Mouse (Mus musculus) limb, embryonic 10.5 days (tissue): ENCODE data around the gene Ank3. TPM values are rescaled to one million over a fixed set of nuclear protein-coding genes. Genes with fewer than 3 reads are reported as not detected.

Experiments used
- DNase-seq: peaks from one replicate; pipeline ENCODE4 v3.0.0-alpha.2; 2017; ENCODE audit warnings: low spot score
- H3K27ac ChIP-seq: fragments of 300-500 bp; sonication (generic); 2 replicates; pipeline ENCODE4 v1.5.1; 2016; ENCODE audit warnings: mild to moderate bottlenecking
- H3K27me3 ChIP-seq: fragments of 300-500 bp; sonication (generic); 2 replicates; pipeline ENCODE4 v1.6.1; 2016; ENCODE audit warnings: low read depth, mild to moderate bottlenecking; ENCODE audit not compliant: poor library complexity, severe bottlenecking
- H3K36me3 ChIP-seq: fragments of 300-500 bp; sonication (generic); 2 replicates; pipeline ENCODE4 v1.6.1; 2016; ENCODE audit warnings: mild to moderate bottlenecking, moderate library complexity
- H3K4me1 ChIP-seq: fragments of 300-500 bp; sonication (generic); 2 replicates; pipeline ENCODE4 v1.6.1; 2016
- H3K4me3 ChIP-seq: fragments of 300-500 bp; sonication (generic); 2 replicates; pipeline ENCODE4 v1.5.1; 2016; ENCODE audit warnings: mild to moderate bottlenecking, moderate library complexity
- H3K9me3 ChIP-seq: fragments of 300-500 bp; sonication (generic); replicated peaks from 2 replicates; pipeline ENCODE4 v1.6.1; 2016; ENCODE audit warnings: mild to moderate bottlenecking
- WGBS: fragments of 180-500 bp; shearing (Covaris S2); methylation state at CpG from one replicate; pipeline ENCODE4 v1.1.7; 2016; 5-methylcytosine and 5-hydroxymethylcytosine counted together
- polyA plus RNA-seq: library from polyadenylated mRNA; unstranded; fragments of >200 nt; fragmentation: Nextera tagmentation; extraction: Ambion mirVana; gene quantifications from 2 replicates; pipeline ENCODE4 v1.2.1, GENCODE M21; 2016

The Ank3 gene
- polyA plus RNA-seq, 1 experiment from 2014 or later = 26.1 TPM

GRCm38 (mm10) chr10:69373796-69374550, 24.6 kb upstream of the Ank3 start:
- peaks cover 4% of the 10 kb centered on the region; the same call in 1 of the 2 replicates for H3K4me1 ChIP-seq
- H3K36me3 ChIP-seq = no peaks in the 10 kb centered on the region
- DNase-seq = no peak
- H3K4me3 ChIP-seq = no peak overlapping the region
- H3K9me3 ChIP-seq = no peaks in the 10 kb centered on the region
- no peaks in the 10 kb centered on the region for H3K27me3 ChIP-seq
- H3K27ac ChIP-seq = no peak overlapping the region
- 69% methylated on average over 10 of the region's 10 CpGs for WGBS

- 51% methylated on average over 7 of the region's 7 CpGs for WGBS
- H3K27me3 ChIP-seq = no peaks in the 10 kb centered on the region
- no peaks in the 10 kb centered on the region for H3K9me3 ChIP-seq
- peaks cover 4% of the 10 kb centered on the region; the same call in 1 of the 2 replicates for H3K4me1 ChIP-seq
- H3K27ac ChIP-seq = no peak overlapping the region
- no peak for DNase-seq
- no peaks in the 10 kb centered on the region for H3K36me3 ChIP-seq
- no peak overlapping the region for H3K4me3 ChIP-seq
These were observed 23.4 kb upstream of the Ank3 start for GRCm38 (mm10) chr10:69375154-69375553.

GRCm38 (mm10) chr10:69383186-69383585, 15.4 kb upstream of the Ank3 start:
- Histone ChIP-seq H3K27ac (no peak overlapping the region), H3K4me3 (no peak overlapping the region), H3K9me3 (no peaks in the 10 kb centered on the region), H3K4me1 (no peaks in the 10 kb centered on the region), H3K27me3 (no peaks in the 10 kb centered on the region), H3K36me3 (no peaks in the 10 kb centered on the region)
- 97% methylated on average over 1 of the region's 1 CpGs for WGBS
- DNase-seq = no peak

GRCm38 (mm10) chr10:69384640-69385039, 13.9 kb upstream of the Ank3 start:
- WGBS = 79% methylated on average over 11 of the region's 11 CpGs
- DNase-seq = no peak
- no peaks in the 10 kb centered on the region for H3K36me3 ChIP-seq
- H3K4me1 ChIP-seq = no peaks in the 10 kb centered on the region
- H3K4me3 ChIP-seq = no peak overlapping the region
- H3K9me3 ChIP-seq = no peaks in the 10 kb centered on the region
- no peaks in the 10 kb centered on the region for H3K27me3 ChIP-seq
- no peak overlapping the region for H3K27ac ChIP-seq

GRCm38 (mm10) chr10:69385136-69385535, 13.4 kb upstream of the Ank3 start:
- H3K36me3 ChIP-seq = no peaks in the 10 kb centered on the region
- H3K4me1 ChIP-seq = no peaks in the 10 kb centered on the region
- no peaks in the 10 kb centered on the region for H3K27me3 ChIP-seq
- H3K27ac ChIP-seq = no peak overlapping the region
- 93% methylated on average over 8 of the region's 8 CpGs for WGBS
- no peaks in the 10 kb centered on the region for H3K9me3 ChIP-seq
- no peak overlapping the region for H3K4me3 ChIP-seq
- no peak for DNase-seq

- WGBS = 74% methylated on average over 8 of the region's 8 CpGs
- Histone ChIP-seq H3K36me3 (no peaks in the 10 kb centered on the region), H3K4me1 (no peaks in the 10 kb centered on the region), H3K27ac (no peak overlapping the region), H3K9me3 (no peaks in the 10 kb centered on the region), H3K4me3 (no peak overlapping the region), H3K27me3 (no peaks in the 10 kb centered on the region)
- DNase-seq = no peak
These were observed 11.8 kb upstream of the Ank3 start for GRCm38 (mm10) chr10:69386767-69387166.

GRCm38 (mm10) chr10:69389511-69389910, 9.1 kb upstream of the Ank3 start:
- no peak for DNase-seq
- Histone ChIP-seq H3K36me3 (no peaks in the 10 kb centered on the region), H3K27ac (no peak overlapping the region), H3K9me3 (no peaks in the 10 kb centered on the region), H3K4me3 (no peak overlapping the region), H3K4me1 (no peaks in the 10 kb centered on the region), H3K27me3 (peaks cover 2% of the 10 kb centered on the region; the same call in 1 of the 2 replicates)
- WGBS = 82% methylated on average over 4 of the region's 4 CpGs

- Histone ChIP-seq H3K27ac (peak overlapping the region; percentile 64), H3K36me3 (no peaks in the 10 kb centered on the region), H3K9me3 (no peaks in the 10 kb centered on the region), H3K4me3 (peak overlapping the region; percentile 66), H3K4me1 (peaks cover 25% of the 10 kb centered on the region), H3K27me3 (peaks cover 78% of the 10 kb centered on the region)
- WGBS = 1% methylated on average over 26 of the region's 26 CpGs
- peak; percentile 53 for DNase-seq
These were observed 293 bp upstream of the Ank3 start for GRCm38 (mm10) chr10:69398197-69398762.

GRCm38 (mm10) chr10:69399814-69400385, 1.3 kb downstream of the Ank3 start:
- Histone ChIP-seq H3K4me1 (peaks cover 25% of the 10 kb centered on the region), H3K27ac (no peak overlapping the region), H3K27me3 (peaks cover 73% of the 10 kb centered on the region), H3K9me3 (no peaks in the 10 kb centered on the region), H3K36me3 (no peaks in the 10 kb centered on the region), H3K4me3 (peak overlapping the region; percentile 66)
- peak; percentile 46 for DNase-seq
- 7% methylated on average over 17 of the region's 17 CpGs for WGBS

- Histone ChIP-seq H3K4me3 (no peak overlapping the region), H3K36me3 (no peaks in the 10 kb centered on the region), H3K9me3 (no peaks in the 10 kb centered on the region), H3K4me1 (peaks cover under 1% of the 10 kb centered on the region; the same call in 1 of the 2 replicates), H3K27ac (no peak overlapping the region), H3K27me3 (peaks cover 21% of the 10 kb centered on the region)
- 74% methylated on average over 4 of the region's 4 CpGs for WGBS
- DNase-seq = no peak
These were observed 6.9 kb downstream of the Ank3 start for GRCm38 (mm10) chr10:69405431-69405830.

- DNase-seq = no peak
- Histone ChIP-seq H3K4me3 (no peak overlapping the region), H3K27ac (no peak overlapping the region), H3K9me3 (no peaks in the 10 kb centered on the region), H3K36me3 (no peaks in the 10 kb centered on the region), H3K27me3 (no peaks in the 10 kb centered on the region), H3K4me1 (no peaks in the 10 kb centered on the region)
- 72% methylated on average over 12 of the region's 12 CpGs for WGBS
These were observed 16.3 kb downstream of the Ank3 start for GRCm38 (mm10) chr10:69414888-69415287.

GRCm38 (mm10) chr10:69418716-69419115, 20.1 kb downstream of the Ank3 start:
- H3K9me3 ChIP-seq = no peaks in the 10 kb centered on the region
- no peak overlapping the region for H3K4me3 ChIP-seq
- no peak for DNase-seq
- no peak overlapping the region for H3K27ac ChIP-seq
- WGBS = 88% methylated on average over 8 of the region's 8 CpGs
- H3K36me3 ChIP-seq = no peaks in the 10 kb centered on the region
- no peaks in the 10 kb centered on the region for H3K27me3 ChIP-seq
- no peaks in the 10 kb centered on the region for H3K4me1 ChIP-seq

- 80% methylated on average over 6 of the region's 6 CpGs for WGBS
- Histone ChIP-seq H3K27me3 (no peaks in the 10 kb centered on the region), H3K4me3 (no peak overlapping the region), H3K36me3 (no peaks in the 10 kb centered on the region), H3K4me1 (no peaks in the 10 kb centered on the region), H3K27ac (no peak overlapping the region), H3K9me3 (no peaks in the 10 kb centered on the region; the same call in 1 of the 2 replicates)
- no peak for DNase-seq
These were observed 21.7 kb downstream of the Ank3 start for GRCm38 (mm10) chr10:69420306-69420705.
